Mouse (Mus musculus) spleen, adult 2 months (tissue): ENCODE measurements at regions not wholly inside any gene's neighbourhood (a gene's known extent, or its start where the extent isn't known, plus 50 kb on each side); places are given as distances from the start of the nearest gene placed in this dataset.

ENCODE experiments used
- CTCF ChIP-seq: fragments of 200-500 bp; IDR thresholded peaks from 2 replicates; pipeline ENCODE4 v1.5.1; 2011; ENCODE audit warnings: mild to moderate bottlenecking, inconsistent platforms; ENCODE audit not compliant: insufficient read depth, insufficient read length, insufficient replicate concordance; ENCODE audit errors: extremely low read depth
- POLR2A ChIP-seq: fragments of 200-500 bp; IDR thresholded peaks from 2 replicates; pipeline ENCODE4 v1.6.1; 2011; ENCODE audit warnings: low read depth, low read length, inconsistent platforms

DNA sequence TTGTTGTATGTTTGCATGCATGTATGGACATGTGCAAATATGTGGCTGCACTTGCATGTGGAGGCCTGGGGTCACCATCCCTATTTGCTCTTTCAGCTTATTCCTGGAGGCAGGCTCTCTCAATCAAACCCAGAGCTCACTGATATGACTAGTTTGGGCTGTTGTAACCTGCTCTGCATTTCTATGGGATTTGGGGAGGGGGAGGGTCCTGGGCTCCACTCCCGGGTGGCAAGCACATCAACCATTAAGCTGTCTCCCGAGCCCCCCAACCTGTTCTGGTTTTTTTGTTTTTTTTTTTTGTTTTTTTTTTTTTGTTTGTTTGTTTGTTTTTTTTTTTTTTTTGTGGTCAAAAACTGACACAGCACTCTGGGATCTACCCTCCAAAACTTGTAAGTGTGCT lies 386.5 kb downstream of the Med13l start:
- TF ChIP-seq CTCF (no peak), POLR2A (no peak)
